Mouse (Mus musculus) heart, embryonic 13.5 days (tissue): ENCODE results near the gene Ncoa3. TPM values are rescaled to one million over a fixed set of nuclear protein-coding genes. Genes with fewer than 3 reads are reported as not detected.
"Not testable (repeated sequence)": the region's sequence is repeated elsewhere in the genome, so short reads cannot be mapped to it uniquely, and the experiment has no call there.

Experiments
- ATAC-seq: fragments of 200-750 bp; cut with Nextera tagmentation; 2 replicates; pipeline ENCODE4 v1.8.0; 2017; ENCODE audit warnings: moderate TSS enrichment; ENCODE audit not compliant: insufficient number of reproducible peaks, low FRiP score, low TSS enrichment; ENCODE audit errors: extremely low read depth
- H3K27ac ChIP-seq: fragments of 300-500 bp; sonication (generic); replicated peaks from 2 replicates; pipeline ENCODE4 v1.5.1; 2015; ENCODE audit warnings: moderate library complexity, mild to moderate bottlenecking, inconsistent platforms
- H3K27me3 ChIP-seq: fragments of 300-500 bp; sonication (generic); replicated peaks from 2 replicates; pipeline ENCODE4 v1.6.1; 2015; ENCODE audit warnings: mild to moderate bottlenecking, inconsistent platforms
- H3K36me3 ChIP-seq: fragments of 300-500 bp; sonication (generic); 2 replicates; pipeline ENCODE4 v1.6.1; 2015; ENCODE audit warnings: mild to moderate bottlenecking, inconsistent platforms
- H3K4me1 ChIP-seq: fragments of 300-500 bp; sonication (generic); 2 replicates; pipeline ENCODE4 v1.6.1; 2015; ENCODE audit warnings: inconsistent platforms
- H3K4me2 ChIP-seq: fragments of 300-500 bp; sonication (generic); 2 replicates; pipeline ENCODE4 v1.6.1; 2015; ENCODE audit warnings: inconsistent platforms, mild to moderate bottlenecking, moderate library complexity
- H3K4me3 ChIP-seq: fragments of 300-500 bp; sonication (generic); 2 replicates; pipeline ENCODE4 v1.5.1; 2015; ENCODE audit warnings: moderate library complexity, mild to moderate bottlenecking, inconsistent platforms
- H3K9ac ChIP-seq: fragments of 300-500 bp; sonication (generic); 2 replicates; pipeline ENCODE4 v1.6.1; 2015; ENCODE audit warnings: inconsistent platforms, mild to moderate bottlenecking, moderate library complexity
- H3K9me3 ChIP-seq: fragments of 300-500 bp; sonication (generic); 2 replicates; pipeline ENCODE4 v1.6.1; 2016; ENCODE audit warnings: inconsistent platforms
- WGBS: fragments of 180-500 bp; shearing (Covaris S2); methylation state at CpG from one replicate; pipeline ENCODE4 v1.1.7; 2015; ENCODE audit warnings: mixed read lengths; 5-methylcytosine and 5-hydroxymethylcytosine counted together
- polyA plus RNA-seq: library from polyadenylated mRNA; unstranded; fragments of >200 nt; fragmentation: Nextera tagmentation; extraction: Ambion mirVana; gene quantifications from 2 replicates; pipeline ENCODE4 v1.2.1, GENCODE M21; 2015

The Ncoa3 gene
- polyA plus RNA-seq: 10.5 and 11.2 TPM in 2 replicates

DNA sequence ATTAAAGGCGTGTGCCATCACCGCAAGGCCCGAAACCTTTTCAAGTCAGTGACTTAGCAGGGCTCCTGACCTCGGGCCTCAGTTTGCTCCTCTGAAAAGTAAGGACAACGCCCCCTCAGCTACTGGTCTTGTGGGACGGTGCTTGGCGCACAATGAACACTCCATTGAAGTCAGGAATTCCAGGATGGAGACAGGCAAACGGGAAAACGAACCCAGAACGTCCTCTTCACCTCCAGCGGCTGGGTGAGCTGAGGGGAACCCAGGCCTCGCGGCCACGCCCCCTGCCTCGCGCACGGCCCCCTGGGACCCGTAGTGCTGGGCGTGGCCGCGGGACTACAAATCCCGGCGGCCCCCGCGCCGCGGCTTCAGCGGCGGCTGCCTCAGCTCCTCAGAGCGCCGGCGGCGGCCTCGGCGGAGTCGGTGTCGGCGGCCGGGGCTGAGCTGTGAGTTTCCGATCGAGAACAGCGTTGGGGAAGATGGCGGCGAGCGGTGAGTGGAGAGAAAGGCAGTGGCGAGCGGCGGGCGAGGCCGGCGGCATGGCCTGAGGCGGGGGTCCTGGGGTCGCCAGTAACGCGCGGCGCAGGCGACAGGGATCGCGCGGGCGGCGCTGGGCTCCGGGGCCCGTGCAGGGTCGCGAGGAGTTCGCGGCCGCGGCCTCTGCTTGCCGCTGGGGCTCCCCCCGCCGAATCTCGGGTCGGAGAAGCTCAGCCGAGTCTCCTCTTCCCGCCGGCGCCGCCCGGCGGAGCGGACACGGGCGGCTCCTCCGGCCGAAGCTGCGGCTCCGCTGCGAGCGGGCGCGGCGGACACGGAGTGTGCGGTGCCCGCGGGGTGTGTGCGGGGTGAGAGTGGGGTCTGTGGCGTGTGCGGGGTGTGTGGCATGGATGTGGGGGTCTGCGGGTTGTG, at the start of gene Ncoa3:
Ncoa3 (plus strand) TSS at position 367 of the 903 bp plus-strand sequence.
- H3K4me2 ChIP-seq: peak within 1 kb of the TSS; percentile 96
- H3K9ac ChIP-seq: peak within 1 kb of the TSS; percentile 97
- H3K4me1 ChIP-seq: peaks cover 21% of the 10 kb centered on the region
- ATAC-seq: peak; percentile 92
- no peaks in the 10 kb centered on the region for H3K9me3 ChIP-seq
- 2% methylated on average over 86 of the region's 103 CpGs for WGBS
- H3K4me3 ChIP-seq: peak within 1 kb of the TSS; percentile 79
- H3K27me3 ChIP-seq: no peaks in the 10 kb centered on the region
- H3K36me3 ChIP-seq: peaks cover 5% of the 10 kb centered on the region
- peak within 1 kb of the TSS; percentile 78 for H3K27ac ChIP-seq

DNA sequence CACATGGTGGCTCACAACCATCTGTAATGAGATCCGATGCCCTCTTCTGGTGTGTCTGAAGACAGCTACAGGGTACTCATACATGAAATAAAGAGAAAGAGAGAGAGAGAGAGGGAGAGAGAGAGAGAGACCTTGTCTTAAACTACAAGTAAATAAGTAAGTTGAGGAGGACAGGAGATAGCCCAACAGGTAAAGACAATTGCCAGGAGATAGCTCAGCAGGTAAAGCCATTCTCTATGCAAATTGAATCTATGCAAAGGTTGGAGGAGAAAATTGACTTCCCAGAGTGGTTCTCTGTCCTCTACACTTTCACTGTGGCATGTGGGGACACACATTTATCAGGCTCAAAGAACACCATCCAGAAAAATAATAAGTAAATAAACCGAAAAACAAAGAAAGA, 49.3 kb upstream of the Ncoa3 start:
- Histone ChIP-seq H3K4me1 (peaks cover 8% of the 10 kb centered on the region), H3K36me3 (no peaks in the 10 kb centered on the region), H3K27me3 (no peaks in the 10 kb centered on the region), H3K4me3 (no peak overlapping the region), H3K4me2 (no peak overlapping the region), H3K9me3 (0 out of 2 replicates have a peak, but pooled peaks cover 4% of the 10 kb centered on the region), H3K9ac (no peak overlapping the region), H3K27ac (no peak overlapping the region)
- ATAC-seq: no peak
- 90% methylated on average over 2 of the region's 2 CpGs for WGBS

GRCm38 (mm10) chr2:165944576-165945351, 47.7 kb upstream of the Ncoa3 start:
- Histone ChIP-seq H3K27ac (peak overlapping the region; percentile 30; the same call in 1 of the 2 replicates), H3K4me1 (peaks cover 11% of the 10 kb centered on the region), H3K36me3 (no peaks in the 10 kb centered on the region), H3K27me3 (no peaks in the 10 kb centered on the region), H3K4me3 (no peak overlapping the region), H3K4me2 (no peak overlapping the region), H3K9ac (no peak overlapping the region), H3K9me3 (0 out of 2 replicates have a peak, but pooled peaks cover 4% of the 10 kb centered on the region)
- WGBS: 66% methylated on average over 11 of the region's 11 CpGs
- 0 out of 2 replicates have a peak, but pooled peaks have one; percentile 42 for ATAC-seq

DNA sequence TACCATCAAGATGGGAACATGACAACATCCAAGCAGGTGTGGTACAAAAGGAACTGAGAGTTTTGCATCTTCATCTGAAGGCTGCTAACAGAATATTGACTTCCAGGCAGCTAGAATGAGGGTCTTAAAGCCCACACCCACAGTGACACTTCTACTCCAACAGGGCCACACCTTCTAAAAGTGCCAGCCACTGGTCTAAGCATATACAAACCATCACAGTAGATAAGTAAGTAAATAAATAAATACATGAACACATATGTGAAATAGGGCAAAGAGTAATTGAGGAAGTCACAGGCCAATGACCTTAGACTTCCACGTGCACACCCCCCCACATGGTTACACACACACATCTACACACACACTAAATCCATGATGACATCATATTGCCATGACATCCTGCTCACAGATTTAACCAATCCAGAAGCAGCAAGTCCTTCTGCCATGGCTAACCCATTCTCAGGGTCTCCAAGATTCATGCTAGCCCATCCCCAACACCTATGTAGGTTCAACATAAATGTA, 46.3 kb upstream of the Ncoa3 start:
- 0 out of 2 replicates have a peak, but pooled peaks cover 4% of the 10 kb centered on the region for H3K9me3 ChIP-seq
- no peak overlapping the region for H3K4me3 ChIP-seq
- no peaks in the 10 kb centered on the region for H3K27me3 ChIP-seq
- no peaks in the 10 kb centered on the region for H3K36me3 ChIP-seq
- ATAC-seq: no peak
- 95% methylated on average over 1 of the region's 1 CpGs for WGBS
- H3K4me2 ChIP-seq: no peak overlapping the region
- H3K9ac ChIP-seq: no peak overlapping the region
- H3K4me1 ChIP-seq: peaks cover 12% of the 10 kb centered on the region
- no peak overlapping the region for H3K27ac ChIP-seq

- no peaks in the 10 kb centered on the region for H3K36me3 ChIP-seq
- no peak overlapping the region for H3K4me3 ChIP-seq
- WGBS: 63% methylated on average over 1 of the region's 1 CpGs
- H3K27ac ChIP-seq: 0 out of 2 replicates have a peak overlapping the region, but pooled peaks have one; percentile 6
- H3K27me3 ChIP-seq: no peaks in the 10 kb centered on the region
- H3K4me1 ChIP-seq: peaks cover 22% of the 10 kb centered on the region
- H3K9me3 ChIP-seq: 0 out of 2 replicates have a peak, but pooled peaks cover 4% of the 10 kb centered on the region
- ATAC-seq: no peak
- H3K9ac ChIP-seq: no peak overlapping the region
- H3K4me2 ChIP-seq: no peak overlapping the region
Observed at GRCm38 (mm10) chr2:165948007-165948406, 44.4 kb upstream of the Ncoa3 start.

- 64% methylated on average over 1 of the region's 1 CpGs for WGBS
- not testable (repeated sequence) for ATAC-seq, H3K9ac ChIP-seq, H3K4me3 ChIP-seq, H3K4me2 ChIP-seq, H3K27ac ChIP-seq, H3K27me3 ChIP-seq, H3K36me3 ChIP-seq, H3K9me3 ChIP-seq
- peaks cover 22% of the 10 kb centered on the region for H3K4me1 ChIP-seq
Observed at GRCm38 (mm10) chr2:165948785-165949184, 43.7 kb upstream of the Ncoa3 start.

DNA sequence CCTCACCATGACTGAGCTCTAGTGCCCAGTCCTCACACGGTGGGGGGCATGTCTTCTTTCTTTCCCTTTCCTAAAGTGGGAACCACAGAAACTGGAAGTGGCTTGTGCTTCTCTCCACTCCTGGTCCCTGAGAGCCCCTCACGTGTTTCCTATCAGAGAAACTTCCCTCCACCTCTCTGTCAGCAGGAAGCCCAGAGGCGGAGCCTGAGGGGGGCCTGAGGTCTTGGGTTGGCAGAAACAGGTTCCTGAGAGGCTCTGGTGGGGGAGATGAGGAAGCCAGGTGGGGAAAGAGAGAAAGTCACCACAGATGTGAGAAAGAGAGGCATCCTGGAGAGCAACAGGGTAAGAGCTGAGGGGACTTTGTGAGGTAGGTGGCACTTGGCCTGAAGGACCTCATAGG, 42.7 kb upstream of the Ncoa3 start:
- no peak for ATAC-seq
- Histone ChIP-seq H3K9me3 (0 out of 2 replicates have a peak, but pooled peaks cover 2% of the 10 kb centered on the region), H3K4me3 (no peak overlapping the region), H3K4me1 (peaks cover 26% of the 10 kb centered on the region), H3K27me3 (no peaks in the 10 kb centered on the region), H3K4me2 (no peak overlapping the region), H3K36me3 (no peaks in the 10 kb centered on the region), H3K9ac (no peak overlapping the region), H3K27ac (no peak overlapping the region)
- 42% methylated on average over 3 of the region's 3 CpGs for WGBS

DNA sequence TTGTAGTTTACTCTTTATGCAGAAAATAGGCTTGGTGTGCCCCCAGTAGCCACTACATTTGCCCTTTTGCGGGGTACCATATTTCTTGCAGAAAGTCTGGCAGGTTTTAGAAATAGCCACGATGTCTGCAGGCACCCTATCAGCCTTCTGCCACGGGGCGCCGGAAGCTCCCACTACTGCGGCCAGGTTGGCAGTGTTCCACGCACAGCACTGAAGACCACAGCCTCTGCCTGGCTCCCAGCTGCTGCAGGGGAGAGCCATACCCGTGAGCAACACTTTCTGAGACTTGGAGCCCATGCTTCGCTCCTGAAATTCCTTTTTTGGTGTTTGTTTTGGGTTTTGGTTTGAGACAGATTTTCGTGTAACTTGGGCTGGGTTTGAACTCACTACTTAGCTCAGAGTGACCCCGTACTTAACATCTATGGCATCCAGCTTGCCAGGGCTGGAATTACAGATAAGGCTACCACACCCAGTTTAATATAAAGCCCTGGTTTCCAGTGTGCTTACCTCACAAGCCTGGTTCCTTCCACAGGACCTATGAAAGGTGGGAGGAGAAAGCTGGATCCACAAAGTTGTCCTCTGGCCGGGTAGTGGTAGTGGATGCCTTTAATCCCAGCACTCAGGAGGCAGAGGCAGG, 40.9 kb upstream of the Ncoa3 start:
- 59% methylated on average over 12 of the region's 12 CpGs for WGBS
- Histone ChIP-seq H3K27me3 (no peaks in the 10 kb centered on the region), H3K9ac (0 out of 2 replicates have a peak overlapping the region, but pooled peaks have one; percentile 24), H3K27ac (no peak overlapping the region), H3K36me3 (no peaks in the 10 kb centered on the region), H3K4me3 (no peak overlapping the region), H3K4me1 (peaks cover 26% of the 10 kb centered on the region), H3K9me3 (no peaks in the 10 kb centered on the region), H3K4me2 (no peak overlapping the region)
- ATAC-seq: no peak

DNA sequence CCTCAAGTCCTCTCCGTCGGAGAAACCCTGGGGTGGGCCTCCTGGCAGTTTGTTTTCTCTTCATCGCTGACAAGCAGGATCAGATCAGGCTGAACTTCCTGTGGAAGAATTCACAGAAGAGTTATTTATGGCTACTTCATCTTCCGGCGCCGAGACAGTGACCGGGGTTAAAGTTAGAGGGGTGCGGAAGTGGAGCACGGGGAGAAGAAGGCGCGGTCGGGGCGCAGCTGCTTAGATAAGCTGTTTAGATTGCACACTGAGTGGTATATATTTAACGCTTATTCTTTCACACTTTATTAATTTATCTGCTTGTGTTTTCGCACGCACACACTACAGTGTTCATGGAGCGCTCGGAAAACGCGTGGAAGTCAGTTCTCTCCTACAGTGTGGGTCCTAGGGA, 37.6 kb upstream of the Ncoa3 start:
- no peaks in the 10 kb centered on the region for H3K27me3 ChIP-seq
- 31% methylated on average over 20 of the region's 20 CpGs for WGBS
- H3K27ac ChIP-seq: peak overlapping the region; percentile 59
- H3K9ac ChIP-seq: peak overlapping the region; percentile 61
- no peak for ATAC-seq
- no peaks in the 10 kb centered on the region for H3K9me3 ChIP-seq
- H3K4me2 ChIP-seq: peak overlapping the region; percentile 59
- H3K4me3 ChIP-seq: peak overlapping the region; percentile 17
- H3K4me1 ChIP-seq: peaks cover 23% of the 10 kb centered on the region
- H3K36me3 ChIP-seq: no peaks in the 10 kb centered on the region

DNA sequence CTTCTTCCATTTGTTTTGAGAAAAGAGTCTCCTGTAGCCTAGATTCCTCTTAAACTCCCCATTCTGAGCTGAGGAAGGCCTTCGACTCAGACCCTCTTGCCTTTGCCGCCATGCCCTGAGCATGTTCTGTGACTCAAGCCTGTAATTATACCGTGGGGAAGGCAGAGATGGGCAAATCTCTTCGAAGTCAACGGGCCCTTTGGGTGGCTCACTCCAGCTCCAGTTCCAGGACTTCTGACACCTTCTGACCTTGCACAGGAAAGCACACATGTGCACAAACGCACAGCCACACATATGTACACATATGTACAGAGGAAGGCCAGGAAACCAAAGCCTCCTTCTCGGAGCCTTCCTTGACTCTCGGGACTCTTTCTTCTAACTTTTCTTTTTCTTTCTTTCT, 37.0 kb upstream of the Ncoa3 start:
- no peaks in the 10 kb centered on the region for H3K9me3 ChIP-seq
- ATAC-seq: no peak
- H3K27ac ChIP-seq: peak overlapping the region; percentile 59
- no peaks in the 10 kb centered on the region for H3K27me3 ChIP-seq
- H3K4me3 ChIP-seq: no peak overlapping the region
- 76% methylated on average over 8 of the region's 8 CpGs for WGBS
- peaks cover 23% of the 10 kb centered on the region for H3K4me1 ChIP-seq
- H3K36me3 ChIP-seq: no peaks in the 10 kb centered on the region
- H3K4me2 ChIP-seq: peak overlapping the region; percentile 59; the same call in 1 of the 2 replicates
- H3K9ac ChIP-seq: no peak overlapping the region
